Mouse (Mus musculus) mature B cell (primary cell): Measurements from ENCODE around the gene Bmper.

Source experiments
- in situ Hi-C: fragments of 300-500 bp; cut with MboI; formaldehyde crosslinking; loops from 2 replicates; pipeline ENCODE4 v1.14.3; 2019

The Bmper gene

DNA sequence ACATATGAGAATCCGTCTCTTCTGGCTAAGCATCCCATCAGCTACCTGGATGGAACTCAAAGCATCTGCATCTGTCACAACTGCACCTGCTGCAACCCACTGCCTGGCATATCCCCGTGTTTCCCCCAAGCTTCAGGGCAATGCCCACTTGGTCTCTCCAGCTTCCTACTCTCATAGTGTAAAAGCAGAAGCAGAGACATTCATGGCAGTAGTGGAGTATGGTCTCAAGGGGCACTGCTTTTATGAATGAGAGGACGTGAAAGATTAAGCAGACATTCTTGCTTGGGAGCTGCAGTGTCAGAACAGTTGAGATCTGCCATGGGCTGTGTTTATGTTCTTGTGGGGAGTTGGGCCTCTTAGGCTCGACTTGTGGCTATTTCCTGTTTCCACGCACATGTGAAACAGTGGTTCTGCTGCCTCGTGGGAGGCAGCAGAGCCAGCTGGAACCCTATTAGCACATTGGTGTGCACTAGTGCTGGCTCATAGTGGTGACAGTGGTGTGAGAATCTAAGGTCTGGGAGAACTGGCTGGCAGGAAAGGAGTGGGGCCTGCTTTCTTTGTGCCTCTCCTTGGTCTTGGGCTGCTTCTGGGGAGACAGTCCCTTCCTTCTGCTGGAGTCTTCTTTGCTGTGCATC, 12.6 kb downstream of the Bmper start:
- in situ Hi-C loops = loop anchor here (25.0 kb wide), 1 partner anchor 673 kb away; no protein-coding TSS in a partner anchor

DNA sequence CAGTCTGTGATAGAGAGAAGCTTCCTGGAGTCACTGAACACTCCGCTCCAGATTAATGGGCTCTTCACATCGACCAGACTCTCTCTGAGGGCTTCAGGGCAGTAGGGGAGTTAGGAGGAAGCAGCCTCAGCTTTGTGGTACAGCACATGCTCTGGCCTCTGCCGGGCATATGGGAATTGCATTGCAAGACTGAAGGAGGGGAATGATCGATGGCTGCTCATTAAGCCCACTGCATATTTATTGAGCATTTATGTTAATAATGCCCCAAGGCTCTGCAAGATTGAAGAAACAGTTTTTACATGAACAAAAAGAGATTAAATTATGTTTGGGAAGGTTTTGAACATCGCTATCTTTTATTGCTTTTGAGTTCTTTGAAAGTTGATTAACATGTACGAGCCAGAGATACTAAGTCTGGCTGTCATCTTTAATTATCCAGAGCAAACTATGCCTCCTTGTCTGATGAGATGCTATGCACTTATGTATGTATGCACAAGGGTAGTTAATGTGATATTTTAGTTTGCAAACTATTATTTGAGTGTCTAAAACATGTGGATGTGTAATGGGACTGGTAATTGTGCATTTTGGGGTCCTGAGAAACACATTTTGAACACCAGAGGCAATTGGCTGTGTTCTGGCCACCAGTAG, 13.9 kb downstream of the Bmper start:
- in situ Hi-C loops = loop anchor here (25.0 kb wide), 1 partner anchor 674 kb away; no protein-coding TSS in a partner anchor

DNA sequence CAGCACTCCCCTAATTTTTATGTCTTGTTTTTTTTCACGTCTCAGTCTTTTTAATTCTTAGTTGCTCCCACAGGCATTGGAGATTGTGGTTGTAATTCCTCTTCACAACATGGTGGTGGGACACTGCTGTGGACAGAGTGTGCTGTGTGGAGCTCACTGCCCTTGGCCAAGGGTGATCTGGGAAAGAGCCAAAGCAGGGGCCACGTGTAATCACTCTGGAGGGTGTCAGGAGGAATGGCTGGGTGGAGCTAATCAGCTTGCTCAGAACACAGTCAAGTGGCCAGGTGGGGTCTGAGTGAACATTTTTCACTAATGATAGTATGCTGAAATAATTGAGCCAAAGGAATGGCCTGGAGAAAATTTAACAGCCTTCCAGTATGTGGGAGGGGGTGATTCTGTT, 16.1 kb downstream of the Bmper start:
- in situ Hi-C loops = loop anchor here (25.0 kb wide), 1 partner anchor 677 kb away; no protein-coding TSS in a partner anchor

GRCm38 (mm10) chr9:23242911-23243310, 20.0 kb downstream of the Bmper start:
- in situ Hi-C loops = loop anchor here (25.0 kb wide), 1 partner anchor 681 kb away; no protein-coding TSS in a partner anchor

- in situ Hi-C loops = loop anchor here (25.0 kb wide), 1 partner anchor 682 kb away; no protein-coding TSS in a partner anchor
Observed at GRCm38 (mm10) chr9:23243869-23244268, 21.0 kb downstream of the Bmper start.

DNA sequence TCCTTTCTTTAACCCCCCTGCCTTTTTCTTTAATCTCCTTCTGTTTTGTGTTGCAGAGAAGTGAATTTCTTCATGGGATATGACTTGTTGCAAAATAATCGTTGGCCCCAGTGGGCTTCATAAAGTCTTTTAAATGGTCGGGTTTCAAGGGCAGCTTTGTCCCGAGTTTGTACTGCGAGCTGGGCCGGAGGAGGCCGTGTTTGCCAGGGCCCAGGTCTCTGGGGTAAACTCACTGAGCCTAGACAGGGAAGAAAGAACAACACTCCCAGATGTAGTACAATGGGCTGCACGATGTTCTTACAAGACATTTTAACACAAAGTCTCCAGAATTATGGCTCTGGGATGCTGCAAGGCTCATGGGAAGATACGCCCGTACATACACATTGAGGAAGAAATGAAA, 23.5 kb downstream of the Bmper start:
- in situ Hi-C loops = loop anchor here (25.0 kb wide), 1 partner anchor 684 kb away; no protein-coding TSS in a partner anchor

- in situ Hi-C loops = no loop called here
Observed at GRCm38 (mm10) chr9:23250026-23250425, 27.1 kb downstream of the Bmper start.

DNA sequence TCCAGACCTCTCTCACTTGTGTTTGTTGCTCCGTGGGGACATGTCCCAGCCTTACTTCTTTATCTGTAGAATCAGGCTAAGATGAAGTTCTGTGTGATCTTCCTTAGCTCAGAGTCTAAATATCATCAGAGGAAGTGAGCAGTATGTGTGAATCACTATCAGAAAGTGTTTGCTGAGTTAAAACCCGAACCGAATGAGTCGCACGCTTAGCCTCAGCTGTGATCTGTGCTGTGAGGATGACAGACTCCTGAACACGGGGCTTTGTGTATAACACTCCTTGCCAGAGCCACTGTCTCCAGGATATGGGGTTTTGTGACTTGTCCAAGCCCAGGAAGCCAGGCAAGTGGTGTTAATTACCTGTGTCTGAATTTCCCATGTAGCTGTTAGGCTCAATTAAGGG, 28.1 kb downstream of the Bmper start:
- in situ Hi-C loops = no loop called here

DNA sequence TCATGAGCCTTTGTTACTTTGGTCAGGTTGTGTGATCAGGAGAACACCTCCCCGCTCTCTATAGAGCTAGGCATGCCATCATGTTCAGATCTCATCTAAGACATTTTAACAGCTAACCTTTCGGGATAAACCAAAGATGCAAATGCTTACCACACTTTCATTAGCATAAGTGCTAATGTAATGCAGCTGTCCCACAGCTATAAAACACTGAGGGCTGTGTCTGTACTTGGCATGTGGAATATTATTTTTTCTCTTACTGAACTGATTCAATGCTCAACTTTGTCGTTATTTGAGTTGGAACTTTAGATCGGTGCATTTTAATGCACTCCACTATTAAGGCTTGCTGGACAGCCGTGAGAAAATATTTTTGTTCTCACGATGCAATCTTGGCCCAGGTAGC, 30.7 kb downstream of the Bmper start:
- in situ Hi-C loops = no loop called here

GRCm38 (mm10) chr9:23254237-23255214, 31.6 kb downstream of the Bmper start:
- in situ Hi-C loops = no loop called here

DNA sequence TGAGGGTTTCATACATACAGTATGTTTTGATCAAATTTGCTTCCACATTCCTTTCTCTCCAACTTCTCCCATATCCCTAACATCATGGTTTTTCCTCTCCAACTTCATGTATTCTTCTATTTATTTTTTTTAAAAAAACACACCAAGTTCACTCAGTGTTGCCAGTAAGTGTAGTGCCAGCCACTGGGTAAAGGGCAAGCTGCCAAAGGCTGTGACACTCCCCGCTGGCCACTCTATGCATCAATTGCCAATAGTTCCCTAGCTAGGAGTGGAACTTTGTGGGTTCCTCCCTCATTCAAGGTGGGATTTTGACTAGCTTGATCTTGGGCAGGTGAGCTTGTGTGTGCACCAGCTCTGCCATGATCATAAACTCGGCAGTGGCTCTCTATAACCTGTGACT, 33.0 kb downstream of the Bmper start:
- in situ Hi-C loops = no loop called here

- in situ Hi-C loops = no loop called here
Observed at GRCm38 (mm10) chr9:23256576-23256975, 33.7 kb downstream of the Bmper start.

DNA sequence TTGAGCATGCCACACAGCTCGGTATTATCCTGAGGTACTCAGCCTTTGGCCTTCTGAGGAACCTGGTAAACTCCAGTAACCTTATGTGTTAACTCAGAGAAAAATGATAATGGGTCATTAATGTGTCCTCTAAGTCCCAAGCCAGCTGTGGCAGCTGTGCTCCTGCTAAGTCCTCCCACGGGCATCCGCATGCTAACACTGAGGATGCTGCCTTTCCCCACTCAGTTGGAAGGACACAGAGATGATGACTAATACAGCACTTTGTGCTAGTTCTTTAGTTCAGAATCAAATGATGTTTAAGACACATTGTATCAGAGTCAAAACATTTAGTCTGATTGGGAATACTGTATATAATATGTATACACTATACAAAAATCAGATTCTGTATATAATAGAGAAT, 39.0 kb downstream of the Bmper start:
- in situ Hi-C loops = no loop called here

DNA sequence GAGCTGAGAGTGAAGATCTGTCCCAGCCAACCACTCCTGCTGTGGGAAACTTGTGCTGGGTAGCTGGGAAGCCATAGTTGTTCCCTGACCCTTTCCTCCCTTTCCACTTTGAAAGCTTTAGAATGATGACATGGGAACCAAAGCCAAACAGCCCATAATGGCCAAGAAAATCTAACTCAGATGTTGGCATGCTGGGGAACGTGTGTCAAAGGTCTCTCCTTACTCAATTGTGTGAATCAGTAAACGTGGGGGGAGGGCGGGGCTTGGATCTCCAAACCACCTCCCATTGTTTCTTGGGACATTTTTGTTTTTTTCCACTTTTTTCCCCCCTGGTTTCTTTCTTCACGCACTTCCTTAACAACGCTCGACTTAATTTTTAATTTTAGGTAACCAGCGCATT, 40.0 kb downstream of the Bmper start:
- in situ Hi-C loops = no loop called here

GRCm38 (mm10) chr9:23264471-23264870, 41.6 kb downstream of the Bmper start:
- in situ Hi-C loops = no loop called here

- in situ Hi-C loops = no loop called here
Observed at GRCm38 (mm10) chr9:23268609-23269008, 45.7 kb downstream of the Bmper start.

GRCm38 (mm10) chr9:23269087-23269486, 46.2 kb downstream of the Bmper start:
- in situ Hi-C loops = no loop called here

GRCm38 (mm10) chr9:23276244-23276643, 53.4 kb downstream of the Bmper start:
- in situ Hi-C loops = no loop called here

- in situ Hi-C loops = no loop called here
Observed at GRCm38 (mm10) chr9:23284940-23285460, 62.1 kb downstream of the Bmper start.

GRCm38 (mm10) chr9:23293574-23293973, 70.7 kb downstream of the Bmper start:
- in situ Hi-C loops = no loop called here

- in situ Hi-C loops = no loop called here
Observed at GRCm38 (mm10) chr9:23295569-23295968, 72.7 kb downstream of the Bmper start.
